Mouse (Mus musculus) lung, postnatal 36 days (tissue): ENCODE results near the gene Pdlim3.

Source experiments
- DNase-seq: peaks from one replicate; pipeline ENCODE4 v3.0.0; 2022; ENCODE audit warnings: mixed read lengths

Pdlim3 gene

DNA sequence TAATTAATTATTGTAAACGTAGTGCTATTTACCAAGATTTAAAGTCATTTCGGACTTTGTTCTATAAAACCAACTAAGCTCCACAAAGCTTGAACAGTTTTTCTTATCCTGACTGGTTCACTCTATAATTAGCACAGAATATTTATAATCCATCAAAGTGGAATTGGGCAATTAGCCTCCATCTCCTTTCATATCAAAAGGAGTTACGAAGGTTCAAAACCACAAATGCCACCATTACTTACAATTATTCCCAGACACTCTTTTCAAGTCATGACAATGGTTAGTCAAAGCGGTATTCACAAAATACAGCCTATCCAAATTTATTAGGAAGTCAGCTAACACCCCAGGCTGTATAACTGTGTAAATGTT lies 21.0 kb downstream of the Pdlim3 start:
- DNase-seq = no peak

DNA sequence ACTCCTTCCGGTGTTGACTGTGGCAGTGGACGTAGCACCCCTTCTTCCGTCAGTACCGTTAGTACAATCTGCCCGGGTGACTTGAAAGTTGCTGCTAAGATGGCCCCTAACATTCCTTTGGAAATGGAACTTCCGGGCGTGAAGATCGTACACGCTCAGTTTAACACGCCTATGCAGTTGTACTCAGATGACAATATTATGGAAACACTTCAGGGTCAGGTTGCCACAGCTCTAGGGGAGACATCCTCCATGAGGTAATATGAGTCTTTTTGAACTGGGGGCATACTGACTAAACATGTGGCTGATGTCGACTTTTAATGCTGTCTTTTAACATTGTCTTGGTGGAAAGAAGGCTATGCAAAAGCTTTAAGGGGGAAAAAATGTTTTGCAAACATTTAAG lies 28.4 kb downstream of the Pdlim3 start:
- no peak for DNase-seq

DNA sequence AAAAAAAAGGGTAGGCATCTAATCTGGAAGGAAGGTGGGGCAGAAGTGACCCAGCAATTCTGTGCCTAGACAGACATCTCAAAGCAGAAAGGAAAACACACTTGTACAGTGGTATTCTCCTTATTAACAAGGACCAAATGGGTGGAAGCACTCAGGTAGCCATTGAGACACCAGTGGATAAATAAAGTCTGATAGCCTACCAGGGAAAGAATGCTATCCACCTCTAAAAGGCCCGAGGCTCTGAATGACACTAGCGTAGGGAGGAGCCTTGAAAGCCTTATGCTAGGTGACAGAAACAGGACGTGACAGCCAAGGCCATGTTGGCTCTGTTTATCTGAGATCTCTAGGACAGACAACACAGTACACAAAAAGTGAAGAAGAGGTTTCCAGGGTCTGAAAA lies 31.2 kb downstream of the Pdlim3 start:
- peak; percentile 53 for DNase-seq

DNA sequence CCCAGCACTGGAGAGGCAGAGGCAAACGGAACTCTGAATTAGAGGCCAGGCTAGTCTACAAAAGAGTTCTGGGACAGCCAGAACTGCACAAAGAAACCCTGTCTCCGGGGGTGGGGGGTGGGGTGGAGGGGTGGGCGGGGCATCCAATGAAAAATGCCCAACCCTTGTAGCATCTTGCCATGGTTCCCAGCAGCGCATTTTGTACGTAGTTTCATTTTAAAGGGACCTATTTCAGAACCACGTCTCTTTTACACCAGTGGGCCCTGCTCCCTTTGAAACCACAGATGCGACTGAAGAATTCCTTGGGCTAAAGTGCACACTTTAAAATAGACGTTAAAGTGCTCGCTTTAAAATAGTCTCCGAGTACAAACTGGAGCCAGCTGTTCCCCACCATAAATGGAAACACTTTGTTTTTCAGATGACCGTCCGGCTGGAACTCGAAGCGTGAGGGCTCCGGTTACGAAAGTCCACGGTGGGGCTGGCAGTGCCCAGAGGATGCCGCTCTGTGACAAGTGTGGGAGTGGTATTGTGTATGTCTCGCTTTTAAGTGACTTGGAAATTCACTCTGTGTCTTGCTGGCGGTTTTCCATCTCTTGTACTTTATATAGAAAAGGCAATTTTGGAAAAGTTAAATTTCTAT lies 31.9 kb downstream of the Pdlim3 start:
- peak; percentile 43 for DNase-seq

DNA sequence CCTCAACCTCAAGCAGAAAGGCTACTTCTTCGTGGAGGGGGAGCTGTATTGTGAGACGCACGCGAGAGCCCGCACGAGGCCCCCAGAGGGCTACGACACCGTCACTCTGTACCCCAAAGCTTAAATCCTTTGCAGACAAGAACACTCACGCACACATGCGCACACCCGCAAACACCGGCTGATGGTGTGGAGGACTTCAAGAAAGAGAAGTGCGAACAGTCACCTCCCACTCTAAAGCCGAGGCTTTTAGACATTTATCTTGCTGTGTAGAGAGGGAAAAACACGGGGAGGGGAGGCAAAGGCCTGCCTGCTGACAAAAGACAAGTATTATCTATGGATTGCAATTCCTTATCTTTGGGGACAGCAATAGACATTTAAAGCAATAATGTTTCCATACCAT lies 33.6 kb downstream of the Pdlim3 start:
- no peak for DNase-seq

DNA sequence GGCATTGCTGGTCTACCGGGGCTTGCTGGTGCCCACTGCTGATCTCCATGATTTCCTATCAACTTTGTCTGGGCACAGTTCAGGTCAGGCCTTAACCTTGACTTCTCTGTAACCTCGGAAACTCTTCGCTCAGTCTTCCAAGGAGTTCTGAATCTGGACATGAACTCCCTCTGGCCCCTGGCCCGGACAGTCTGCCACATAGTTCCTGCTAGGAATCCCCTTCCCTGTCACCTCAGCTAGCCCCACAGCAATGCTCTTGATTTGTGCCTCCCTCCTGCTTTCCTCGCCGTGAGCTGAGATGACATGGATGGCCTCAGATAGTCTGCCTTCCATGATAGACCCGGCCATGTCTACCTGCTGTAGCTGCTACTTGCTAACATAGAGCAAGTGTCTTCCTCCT lies 35.1 kb downstream of the Pdlim3 start:
- DNase-seq = no peak

DNA sequence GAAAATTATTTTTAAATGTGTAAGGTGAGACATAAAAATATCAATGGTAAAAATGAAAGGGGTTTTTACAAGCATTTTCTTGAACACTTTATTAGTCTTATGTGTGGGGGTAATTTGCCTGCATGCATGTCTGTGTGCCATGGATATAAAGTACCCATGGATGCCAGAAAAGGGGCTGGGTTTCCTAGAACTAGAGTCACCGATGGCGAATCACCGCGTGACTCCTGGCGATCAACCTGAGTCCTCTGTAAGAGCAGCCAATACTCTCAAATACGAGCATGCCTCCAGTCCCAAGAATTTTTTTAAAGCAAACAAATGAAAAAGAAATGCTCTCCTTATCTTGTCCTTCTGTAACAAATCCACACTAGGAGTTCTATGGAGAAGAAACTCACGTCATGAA lies 36.9 kb downstream of the Pdlim3 start:
- no peak for DNase-seq

DNA sequence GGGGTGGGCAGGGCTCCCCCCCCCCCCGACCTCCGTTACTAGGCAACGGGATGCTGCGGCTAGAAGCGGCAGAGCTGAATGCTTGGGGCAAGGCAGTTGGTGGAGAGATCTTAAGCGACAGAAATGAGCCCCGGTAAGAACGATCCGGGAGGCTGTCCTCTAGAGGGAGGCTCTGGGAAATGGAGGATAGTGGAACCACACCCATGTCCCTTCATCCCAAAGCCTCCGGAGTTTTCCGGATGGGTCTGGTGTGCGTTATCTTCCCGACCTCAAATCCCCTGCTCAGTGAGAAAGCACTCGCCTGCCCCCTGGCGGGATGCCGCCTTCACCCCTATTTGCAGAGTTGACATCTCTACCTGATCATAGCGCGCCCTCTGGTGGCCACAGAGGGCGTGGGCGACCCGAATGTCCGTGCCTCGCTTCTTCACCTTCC lies 49.3 kb downstream of the Pdlim3 start, which contains the start of gene Ccdc110:
Ccdc110 (plus strand) TSS at position 38 of the 433 bp plus-strand sequence.
- DNase-seq = peak; percentile 98

DNA sequence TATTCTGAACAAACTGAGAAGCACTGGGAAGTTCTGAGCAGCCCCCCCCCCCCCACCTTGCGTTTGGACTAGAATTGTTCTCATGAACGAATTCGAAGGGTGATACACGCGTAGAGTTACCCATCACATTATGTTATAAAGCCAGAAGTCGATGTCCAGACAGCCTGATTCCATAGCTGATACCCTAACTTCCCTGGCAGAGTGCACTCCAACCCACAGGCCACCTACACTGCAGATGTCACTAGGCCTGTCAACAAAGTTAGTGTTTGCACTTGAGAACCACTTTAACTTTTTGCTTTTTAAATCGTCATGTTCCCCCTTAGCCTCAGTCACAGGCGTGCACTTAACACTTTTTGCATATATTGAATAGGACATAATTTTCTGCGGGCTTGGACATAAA lies 51.7 kb downstream of the Pdlim3 start:
- no peak for DNase-seq

DNA sequence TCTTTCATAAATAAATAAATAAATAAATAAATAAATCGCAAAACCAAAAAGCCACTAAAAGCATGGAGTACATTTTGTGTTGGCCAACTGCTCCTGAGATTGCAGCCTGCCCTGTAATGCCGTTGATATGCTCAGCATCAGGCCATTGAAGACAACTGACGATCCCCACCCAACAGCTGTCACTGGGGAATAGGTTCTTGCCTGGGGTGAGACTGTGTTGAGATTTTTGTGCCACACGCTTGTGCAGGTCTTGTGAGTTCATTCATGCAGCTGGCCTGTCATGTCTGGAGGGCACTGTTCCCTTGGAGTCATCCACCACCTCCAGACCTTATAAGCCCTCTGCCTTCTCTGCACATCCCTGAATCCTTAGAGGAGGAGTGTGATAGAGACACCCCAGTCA lies 61.0 kb downstream of the Pdlim3 start:
- no peak for DNase-seq

DNA sequence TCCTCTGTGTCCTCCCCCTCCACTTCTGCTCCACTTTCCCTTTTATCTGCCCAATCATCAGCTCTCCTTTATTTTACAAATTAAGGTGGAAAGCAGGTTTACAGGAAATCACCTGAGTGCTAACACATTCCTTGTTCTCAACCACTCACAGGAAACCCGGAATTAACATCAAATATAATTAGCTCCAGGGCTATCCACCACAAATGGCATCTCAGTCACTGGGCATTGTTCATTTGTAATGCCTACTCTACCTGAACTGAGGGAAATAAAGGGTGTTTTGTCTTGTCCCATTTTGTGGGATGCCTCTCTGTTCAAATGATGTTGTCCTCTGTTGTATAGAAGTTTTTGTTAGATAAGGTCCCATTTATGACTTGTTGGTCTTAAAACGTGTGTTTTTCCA lies 65.4 kb downstream of the Pdlim3 start:
- DNase-seq = no peak
